8 mouse cellular contexts compared by ENCODE assay signal in the genomic region with DNA sequence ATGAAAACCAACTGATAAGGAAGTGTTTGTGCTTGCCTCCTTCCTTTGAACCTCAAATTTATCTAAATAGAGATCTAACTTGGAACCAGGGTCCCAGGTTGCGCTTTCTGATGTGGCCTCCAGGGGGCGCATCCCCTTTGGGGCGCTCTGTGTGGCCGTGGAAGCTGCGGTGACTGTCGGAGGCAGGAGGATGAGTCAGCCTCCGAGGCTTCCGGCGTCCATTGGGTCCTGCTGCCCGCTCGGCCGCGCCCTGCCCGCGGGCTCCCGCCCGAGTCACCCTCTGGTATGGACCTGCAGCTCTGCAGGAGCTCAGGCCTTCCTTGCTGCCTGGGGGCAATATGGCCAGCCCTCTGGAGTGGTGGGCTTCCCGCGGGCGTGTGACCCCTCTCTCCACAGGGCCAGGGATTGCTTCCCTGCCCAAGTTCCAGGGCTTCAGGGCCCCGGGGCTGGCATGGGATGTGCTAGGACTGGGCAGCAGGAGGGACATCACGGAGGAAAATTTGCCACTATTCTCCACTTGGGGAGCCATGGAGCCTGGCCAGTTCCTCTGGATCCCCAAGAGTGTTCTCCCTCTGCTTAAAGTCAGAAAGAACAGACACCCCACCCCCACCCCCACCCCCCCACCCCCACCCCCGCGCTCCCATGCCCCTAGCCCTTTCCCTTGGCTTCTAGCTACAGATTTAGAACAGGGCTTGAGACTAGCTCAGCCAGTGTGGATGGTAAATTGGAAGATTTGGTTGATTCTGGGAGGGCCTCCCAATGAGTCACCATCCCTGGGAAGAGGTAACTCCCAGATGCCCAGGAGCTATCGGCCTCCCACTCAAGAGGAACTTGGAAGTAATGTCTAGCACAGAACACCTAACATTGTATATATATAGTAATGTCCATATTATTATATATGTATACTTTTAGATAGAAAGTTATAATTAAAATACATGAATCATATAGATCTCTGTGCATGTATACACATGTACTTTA. TPM values are rescaled to one million over a fixed set of nuclear protein-coding genes. Genes with fewer than 3 reads are reported as not detected.
DNase-seq lines count a peak whose midpoint lies in the region; ATAC-seq and TF ChIP-seq lines count a peak whose summit lies in the region.

No protein-coding gene starts in this region.

- H3K9ac ChIP-seq in ES-Bruce4 (ENCODE audit: low read depth, poor library complexity, severe bottlenecking) = peak overlapping the region; percentile 49
- peak overlapping the region; percentile 72 for H3K9ac ChIP-seq in forebrain, embryonic 13.5 days
- peak overlapping the region; percentile 33 for H3K9ac ChIP-seq in neural tube, embryonic 15.5 days (replicated peaks)

- H3K27me3 ChIP-seq in ES-Bruce4 (ENCODE audit: control insufficient read depth, insufficient read depth, low read length, poor library complexity, severe bottlenecking) = no peaks in the 10 kb centered on the region
- no peaks in the 10 kb centered on the region for H3K27me3 ChIP-seq in forebrain, embryonic 13.5 days
- no peaks in the 10 kb centered on the region for H3K27me3 ChIP-seq in neural tube, embryonic 15.5 days (replicated peaks)

- DNase-seq in heart, postnatal 14 days = peak; percentile 83 to 88
- peak; percentile 66 to 85 for DNase-seq in layer of hippocampus, adult 18-20 months (ENCODE audit: low spot score in 2 of 2)
- peak; percentile 83 for DNase-seq in lung, adult 2 months
- DNase-seq in testis, postnatal 14 days (ENCODE audit: low spot score) = peak; percentile 73

- intact Hi-C loops in heart, postnatal 14 days (cut with DNase I) = loop anchor here (1.0 to 2.0 kb wide), 2 partner anchors 72 to 174 kb away; no protein-coding TSS in a partner anchor

- peaks cover 4% of the 10 kb centered on the region for H3K4me1 ChIP-seq in ES-Bruce4 (ENCODE audit: control insufficient read depth, insufficient read depth, low read length)
- H3K4me1 ChIP-seq in forebrain, embryonic 13.5 days = peaks cover 14% of the 10 kb centered on the region
- H3K4me1 ChIP-seq in lung, adult 2 months (ENCODE audit: control insufficient read depth, insufficient read depth, low read length) = peaks cover 4% of the 10 kb centered on the region
- peaks cover 20% of the 10 kb centered on the region for H3K4me1 ChIP-seq in neural tube, embryonic 15.5 days

- no peaks in the 10 kb centered on the region for H3K9me3 ChIP-seq in ES-Bruce4 (replicated peaks; ENCODE audit: control insufficient read depth, insufficient read depth, low read length, poor library complexity, severe bottlenecking)
- H3K9me3 ChIP-seq in forebrain, embryonic 13.5 days (replicated peaks) = no peaks in the 10 kb centered on the region
- no peaks in the 10 kb centered on the region for H3K9me3 ChIP-seq in neural tube, embryonic 15.5 days (replicated peaks)

- peak overlapping the region; percentile 81 for H3K4me2 ChIP-seq in forebrain, embryonic 13.5 days
- H3K4me2 ChIP-seq in neural tube, embryonic 15.5 days = peak overlapping the region; percentile 74

- H3K4me3 ChIP-seq in ES-Bruce4 (ENCODE audit: low read depth, low read length) = peak overlapping the region; percentile 34
- peak overlapping the region; percentile 45 for H3K4me3 ChIP-seq in forebrain, embryonic 13.5 days
- H3K4me3 ChIP-seq in lung, adult 2 months (replicated peaks; ENCODE audit: extremely low read depth, low read depth, low read length) = peak overlapping the region; percentile 60
- peak overlapping the region; percentile 45 for H3K4me3 ChIP-seq in neural tube, embryonic 15.5 days (replicated peaks)

- peak; percentile 85 for TF ChIP-seq CTCF in ES-Bruce4 (IDR thresholded peaks at IDR 0.05; ENCODE audit: low read depth, low read length)
- TF ChIP-seq CTCF in lung, adult 2 months (IDR thresholded peaks at IDR 0.05; ENCODE audit: insufficient read depth, low read length) = peak; percentile 73

- peak; percentile 81 for TF ChIP-seq EP300 in ES-Bruce4 (IDR thresholded peaks at IDR 0.05; ENCODE audit: insufficient read depth, low read depth, low read length)

- peak; percentile 64 for ATAC-seq in cerebellum, adult (ENCODE audit: insufficient number of reproducible peaks, low FRiP score, low TSS enrichment)
- peak; percentile 86 for ATAC-seq in forebrain, embryonic 13.5 days
- ATAC-seq in neural tube, embryonic 15.5 days (ENCODE audit: low FRiP score) = peak; percentile 87

- no peak for TF ChIP-seq POLR2A in ES-Bruce4 (IDR thresholded peaks at IDR 0.05; ENCODE audit: insufficient read depth, low read length)
- TF ChIP-seq POLR2A in lung, adult 2 months (IDR thresholded peaks at IDR 0.05; ENCODE audit: borderline replicate concordance, extremely low read depth, low read depth, low read length) = peak; percentile 36; the same call in 1 of the 2 replicates

- H3K27ac ChIP-seq in ES-Bruce4 (ENCODE audit: insufficient read depth, low read length) = peak overlapping the region; percentile 63
- no peak overlapping the region for H3K27ac ChIP-seq in forebrain, embryonic 13.5 days
- peak overlapping the region; percentile 56; the same call in 1 of the 2 replicates for H3K27ac ChIP-seq in neural tube, embryonic 15.5 days (replicated peaks)

- no peaks in the 10 kb centered on the region for H3K36me3 ChIP-seq in ES-Bruce4 (ENCODE audit: control insufficient read depth, insufficient read depth, low read length, poor library complexity, severe bottlenecking)
- H3K36me3 ChIP-seq in forebrain, embryonic 13.5 days (ENCODE audit: poor library complexity, severe bottlenecking) = no peaks in the 10 kb centered on the region
- no peaks in the 10 kb centered on the region for H3K36me3 ChIP-seq in neural tube, embryonic 15.5 days

- WGBS in forebrain, embryonic 13.5 days = 3% methylated on average over 18 of the region's 25 CpGs
- WGBS in lung, adult 2 months = 1% methylated on average over 25 of the region's 25 CpGs
- WGBS in neural tube, embryonic 15.5 days = 3% methylated on average over 25 of the region's 25 CpGs

RNA-seq across cellular contexts. Expression of a gene that starts 46.1 kb away (rescaled TPM):
- 2.3 and 2.5 TPM in 2 replicates for polyA plus RNA-seq in ES-Bruce4 (2011; ENCODE audit: insufficient read depth, insufficient read length, low read depth, missing spikeins)
- 0.08 and 0.09 TPM in 2 replicates for polyA plus RNA-seq in forebrain, embryonic 13.5 days (2015; fragmentation: Nextera tagmentation; extraction: Ambion mirVana)
- not detected for total RNA-seq in heart, postnatal 14 days (2021)
- total RNA-seq in layer of hippocampus, adult 18-20 months (2021) = under 1 TPM; 0.13 to 0.17 TPM
- polyA plus RNA-seq in lung, adult 2 months (2012; rRNA removed) = 1.3 and 2.6 TPM in 2 replicates
- 0.23 and 0.70 TPM in 2 replicates for polyA plus RNA-seq in neural tube, embryonic 15.5 days (2015; fragmentation: Nextera tagmentation; extraction: Ambion mirVana)
